Mouse (Mus musculus) v-Abl transformed pro-B cells (cell line): ENCODE measurements around the gene Hist2h3c2.
"Not testable (repeated sequence)": the region's sequence is repeated elsewhere in the genome, so short reads cannot be mapped to it uniquely, and the experiment has no call there.

Experiments used
- in situ Hi-C, 2 experiments: fragments of 400-800 bp; cut with MboI; formaldehyde crosslinking; loops; one replicate each; pipeline ENCODE4 v1.15.1; 2025; ENCODE audit not compliant: unreplicated experiment in 2 of 2

Hist2h3c2 gene

GRCm38 (mm10) chr3:96239949-96240798 is 1.2 kb upstream of the Hist2h3c2 start, which contains the start of gene Hist2h2aa2:
Hist2h2aa2 (minus strand) TSS chr3:96240276.
- in situ Hi-C loops, result not testable (repeated sequence)

GRCm38 (mm10) chr3:96237904-96238511 is 919 bp downstream of the Hist2h3c2 start:
- in situ Hi-C loops, result no loop called here

GRCm38 (mm10) chr3:96237335-96237903 is 1.5 kb downstream of the Hist2h3c2 start:
- in situ Hi-C loops, result no loop called here

DNA sequence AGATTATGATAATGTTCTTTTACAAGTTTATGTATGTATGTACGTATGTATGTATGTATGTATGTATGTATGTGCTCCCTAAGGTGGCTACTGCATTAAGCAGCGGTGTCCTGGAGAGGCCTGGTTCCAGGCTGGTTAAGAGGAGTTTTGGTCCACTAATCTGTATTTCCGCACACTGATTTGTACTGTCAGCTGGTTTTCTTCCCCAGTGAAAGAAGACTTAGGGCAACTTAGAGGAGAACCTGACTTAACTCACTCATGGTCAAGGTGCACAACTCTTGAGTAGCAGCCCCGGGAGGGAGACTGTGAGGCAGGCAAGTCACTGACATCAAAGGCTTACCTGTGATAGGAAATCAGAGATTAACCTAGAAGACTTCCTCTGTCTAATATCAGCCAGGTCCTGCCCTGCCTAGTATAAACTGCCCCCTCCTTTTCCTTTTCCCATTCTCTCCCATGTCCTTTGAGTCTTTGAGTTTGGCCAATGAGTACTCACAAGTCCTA is 2.0 kb downstream of the Hist2h3c2 start:
- in situ Hi-C loops, result no loop called here

- in situ Hi-C loops, result no loop called here
These were observed 3.1 kb downstream of the Hist2h3c2 start for GRCm38 (mm10) chr3:96235836-96236235.

GRCm38 (mm10) chr3:96234914-96235313 is 4.0 kb downstream of the Hist2h3c2 start:
- in situ Hi-C loops, result no loop called here

- in situ Hi-C loops, result no loop called here
These were observed 7.2 kb downstream of the Hist2h3c2 start for GRCm38 (mm10) chr3:96231758-96232120.

DNA sequence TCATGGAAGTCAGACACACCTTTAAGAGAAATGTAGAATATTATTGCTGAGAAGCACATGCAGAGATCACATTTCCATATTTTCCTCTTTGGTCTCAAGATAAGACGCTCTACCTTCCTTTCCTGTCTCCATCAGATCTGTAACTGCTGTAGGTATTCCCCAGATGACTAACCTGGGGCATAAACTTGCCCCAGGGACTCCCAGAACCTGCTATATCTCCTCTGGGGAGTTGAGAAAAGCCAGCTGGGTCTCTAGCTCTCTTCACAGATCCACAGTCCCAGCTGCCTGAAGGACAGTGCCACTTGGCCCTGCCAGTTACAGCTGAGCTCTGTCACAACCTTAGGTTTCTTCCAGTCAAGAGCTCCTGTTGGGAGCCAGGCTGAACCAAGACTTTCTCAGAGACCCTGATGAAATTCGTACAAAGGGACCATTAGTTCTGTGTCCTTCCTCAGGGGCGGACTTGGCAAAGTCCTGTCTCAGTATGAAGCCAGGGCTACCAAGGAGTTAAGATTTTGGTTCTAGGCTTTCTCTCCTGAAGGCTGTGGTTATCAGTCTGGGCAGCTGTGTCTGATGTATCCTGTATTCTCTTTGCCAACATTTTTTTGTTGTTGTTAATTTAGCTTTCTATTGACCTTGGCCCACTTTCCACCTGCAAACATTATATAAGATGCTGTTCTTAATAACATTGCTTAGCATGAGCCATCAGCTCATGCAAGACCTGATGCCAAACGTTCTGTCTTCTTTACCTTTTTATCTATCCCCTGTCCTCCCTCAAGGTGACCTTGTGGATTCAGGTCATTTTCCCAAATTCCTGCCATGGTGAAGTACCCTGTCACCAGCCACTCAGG is 7.8 kb downstream of the Hist2h3c2 start:
- in situ Hi-C loops, result no loop called here

DNA sequence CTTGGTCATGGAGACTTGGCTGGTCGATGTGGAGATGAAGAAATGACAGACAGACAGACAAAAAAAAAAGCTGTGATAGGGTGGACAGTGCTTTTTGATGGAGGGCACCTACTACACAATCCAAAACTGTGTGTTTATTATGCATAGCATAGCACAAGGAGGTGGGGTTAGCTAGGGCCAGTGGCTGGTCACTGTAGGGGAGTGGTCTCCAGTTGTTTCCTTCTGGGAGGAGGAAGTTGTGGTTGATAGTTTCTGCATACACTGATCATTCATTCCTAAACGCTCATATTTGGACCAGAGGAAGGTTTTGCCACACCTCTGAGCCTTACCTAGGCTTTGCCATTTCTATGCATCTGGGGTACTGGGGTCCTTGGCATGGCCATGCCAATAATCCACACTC is 8.5 kb downstream of the Hist2h3c2 start:
- in situ Hi-C loops, result no loop called here

DNA sequence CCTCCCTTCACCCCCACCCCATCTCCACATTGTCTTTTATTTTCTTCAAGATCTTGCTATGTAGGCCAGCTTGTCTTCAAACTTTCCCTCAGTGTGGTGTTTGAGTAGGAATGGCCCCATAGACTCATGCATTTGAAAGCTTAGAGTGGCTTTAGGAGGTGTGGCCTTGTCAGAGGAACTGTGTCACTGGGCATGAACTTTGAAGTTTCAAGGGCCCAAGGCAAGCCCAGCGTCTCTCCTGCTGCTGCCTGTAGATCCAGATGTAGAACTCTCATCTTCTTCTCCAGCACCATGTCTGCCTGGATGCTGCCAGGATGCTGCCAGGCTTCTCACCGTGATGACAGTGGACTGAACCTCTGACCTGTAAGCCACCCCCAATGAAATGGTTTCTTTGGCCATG is 10.1 kb downstream of the Hist2h3c2 start:
- in situ Hi-C loops, result loop anchor here in 1 of 2 experiments (5.0 kb wide), 1 partner anchor 38 kb away; the partner anchor contains the start of genes Hist2h2bb and Hist2h3b

- in situ Hi-C loops, result loop anchor here in 1 of 2 experiments (5.0 kb wide), 1 partner anchor 40 kb away; the partner anchor contains the start of genes Hist2h2bb and Hist2h3b
These were observed 12.0 kb downstream of the Hist2h3c2 start for GRCm38 (mm10) chr3:96226695-96227648.

- in situ Hi-C loops, result loop anchor here in 1 of 2 experiments (5.0 kb wide), 1 partner anchor 42 kb away; the partner anchor contains the start of genes Hist2h2bb and Hist2h3b
These were observed 13.5 kb downstream of the Hist2h3c2 start for GRCm38 (mm10) chr3:96225421-96225820.

- in situ Hi-C loops, result no loop called here
These were observed 16.2 kb downstream of the Hist2h3c2 start for GRCm38 (mm10) chr3:96222774-96223173.

- in situ Hi-C loops, result no loop called here
These were observed 17.3 kb downstream of the Hist2h3c2 start for GRCm38 (mm10) chr3:96221640-96222038.

- in situ Hi-C loops, result no loop called here
These were observed 17.9 kb downstream of the Hist2h3c2 start, which contains the start of the genes Hist2h2ac and Hist2h2be for GRCm38 (mm10) chr3:96220765-96221639. Hist2h2ac (minus strand) TSS chr3:96220880. Hist2h2be (plus strand) TSS chr3:96221119.

DNA sequence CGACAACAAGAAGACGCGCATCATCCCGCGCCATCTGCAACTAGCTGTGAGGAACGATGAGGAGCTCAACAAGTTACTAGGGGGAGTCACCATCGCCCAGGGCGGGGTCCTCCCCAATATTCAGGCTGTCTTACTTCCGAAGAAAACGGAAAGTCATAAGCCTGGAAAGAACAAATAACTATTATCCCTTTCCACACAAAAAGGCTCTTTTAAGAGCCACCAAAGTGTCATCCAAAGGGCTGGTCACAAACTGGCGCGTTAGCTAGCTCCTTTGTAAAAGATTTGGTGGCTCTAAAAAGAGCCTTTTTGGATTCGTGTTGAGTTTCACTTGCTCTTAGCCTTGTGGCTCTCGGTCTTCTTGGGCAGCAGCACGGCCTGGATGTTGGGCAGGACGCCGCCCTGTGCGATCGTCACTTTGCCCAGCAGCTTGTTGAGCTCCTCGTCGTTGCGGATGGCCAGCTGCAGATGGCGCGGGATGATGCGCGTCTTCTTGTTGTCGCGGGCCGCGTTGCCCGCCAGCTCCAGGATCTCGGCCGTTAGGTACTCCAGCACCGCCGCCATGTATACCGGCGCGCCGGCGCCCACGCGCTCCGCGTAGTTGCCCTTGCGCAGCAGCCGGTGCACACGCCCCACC is 18.7 kb downstream of the Hist2h3c2 start:
- in situ Hi-C loops, result not testable (repeated sequence)

DNA sequence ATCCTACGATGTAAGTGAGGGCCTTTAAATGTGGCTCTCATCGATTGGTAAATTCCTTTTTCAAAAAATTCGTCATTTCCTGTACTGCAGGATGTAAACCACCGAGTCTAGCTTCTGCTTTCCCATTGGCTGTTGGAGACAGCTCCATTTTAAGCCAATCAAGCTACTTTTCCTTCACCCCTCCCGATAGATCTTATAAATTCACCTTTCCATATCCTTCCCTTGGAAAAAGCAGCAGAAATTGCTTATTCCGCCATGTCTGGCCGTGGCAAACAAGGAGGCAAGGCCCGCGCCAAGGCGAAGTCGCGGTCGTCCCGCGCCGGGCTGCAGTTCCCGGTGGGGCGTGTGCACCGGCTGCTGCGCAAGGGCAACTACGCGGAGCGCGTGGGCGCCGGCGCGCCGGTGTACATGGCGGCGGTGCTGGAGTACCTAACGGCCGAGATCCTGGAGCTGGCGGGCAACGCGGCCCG is 19.2 kb downstream of the Hist2h3c2 start, which contains the start of the genes Bola1 and Hist2h2ab:
Bola1 (minus strand) TSS at position 49 of the 470 bp plus-strand sequence.
Hist2h2ab (plus strand) TSS at position 205 of the 470 bp plus-strand sequence.
- in situ Hi-C loops, result loop anchor here (10.0 kb wide), 2 partner anchors 135 to 155 kb away; no protein-coding TSS in a partner anchor
